Mouse (Mus musculus) c-Kit-positive CD71-positive TER-119-positive erythroid progenitor cells, embryonic 14.5 days (primary cell): Measurements from ENCODE around the gene Ube4b.

ENCODE experiments used
- DNase-seq: peaks from one replicate; pipeline ENCODE4 v3.0.0-alpha.2; 2013; ENCODE audit warnings: low spot score

The Ube4b gene

DNA sequence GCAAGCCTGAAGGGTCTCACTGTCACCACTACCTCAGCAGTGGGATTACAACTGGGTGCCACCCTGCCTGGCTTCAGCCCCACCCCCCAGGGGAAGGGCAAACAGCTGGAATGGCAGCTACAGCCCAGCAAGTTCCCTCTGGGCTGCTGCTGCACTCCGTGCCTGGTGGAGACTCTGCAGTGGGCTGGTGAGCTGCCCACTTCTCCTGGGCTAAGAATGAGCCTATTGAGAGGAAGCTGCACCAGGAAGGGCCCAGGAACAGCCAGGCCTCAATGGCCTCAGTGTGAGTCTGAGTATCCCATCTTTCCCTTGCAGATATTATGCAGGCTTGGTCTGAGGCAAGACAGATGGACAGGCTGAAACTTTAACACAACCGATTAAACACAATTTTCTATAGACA, 88.4 kb downstream of the Ube4b start:
- no peak for DNase-seq

- DNase-seq, result no peak
These were observed 89.2 kb downstream of the Ube4b start for GRCm38 (mm10) chr4:149337353-149337752.

DNA sequence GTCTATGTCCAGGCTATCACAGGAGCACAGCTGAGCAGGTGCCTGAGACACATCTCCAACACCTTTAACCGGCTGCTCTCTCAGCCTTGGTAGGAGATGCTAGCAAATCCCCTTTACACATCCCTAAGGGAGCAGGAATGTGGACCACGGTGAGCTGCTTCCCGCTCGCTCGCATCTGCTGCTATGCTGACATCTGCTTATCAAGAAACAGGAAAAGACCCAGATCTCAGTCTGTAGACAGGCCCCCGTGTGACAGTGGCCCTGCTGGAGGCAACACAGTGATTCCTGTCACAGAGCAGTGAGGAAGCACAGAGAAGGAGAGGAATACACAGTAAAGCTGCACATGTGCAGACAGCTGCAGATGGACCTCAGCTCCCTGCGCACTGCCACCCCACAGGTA, 90.2 kb downstream of the Ube4b start:
- DNase-seq, result no peak

DNA sequence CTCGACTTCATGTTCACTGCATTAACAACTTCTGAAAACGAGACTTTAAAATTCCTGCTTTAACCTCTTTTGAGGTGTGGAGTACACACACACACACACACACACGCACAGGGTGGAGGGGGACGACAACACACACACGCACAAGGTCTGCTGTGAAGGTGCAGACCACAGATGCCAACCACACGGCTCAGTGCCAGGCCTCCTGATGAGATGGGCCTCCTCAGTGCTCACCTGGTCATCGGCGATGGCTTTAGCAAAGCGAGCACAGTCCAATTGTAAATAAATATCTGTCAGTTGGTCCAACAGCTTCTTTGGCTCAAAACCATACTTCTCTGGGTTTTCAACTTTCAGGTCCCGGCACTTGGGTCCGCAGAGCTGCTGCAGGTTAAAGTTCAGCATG, 91.7 kb downstream of the Ube4b start:
- no peak for DNase-seq

DNA sequence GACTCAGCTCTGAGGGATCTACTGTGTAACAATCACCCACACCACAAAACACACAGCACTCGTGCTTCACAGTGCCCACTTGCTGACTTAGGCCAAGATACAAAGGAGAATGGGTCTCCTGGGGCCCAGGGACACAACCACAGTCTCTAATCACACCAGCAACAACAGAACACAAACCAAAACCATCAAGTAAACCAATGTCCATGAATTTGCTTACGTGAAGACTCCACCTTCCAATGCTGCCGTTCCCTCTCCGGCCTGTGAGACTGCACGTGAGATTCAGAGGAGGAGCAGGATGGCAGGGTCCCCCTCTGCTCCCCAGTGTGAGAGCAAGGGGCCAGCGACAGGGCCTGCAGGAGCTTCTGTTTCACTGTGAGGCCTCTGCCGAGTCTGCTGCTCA, 93.8 kb downstream of the Ube4b start:
- no peak for DNase-seq

GRCm38 (mm10) chr4:149330495-149330894, 96.1 kb downstream of the Ube4b start:
- DNase-seq, result no peak

DNA sequence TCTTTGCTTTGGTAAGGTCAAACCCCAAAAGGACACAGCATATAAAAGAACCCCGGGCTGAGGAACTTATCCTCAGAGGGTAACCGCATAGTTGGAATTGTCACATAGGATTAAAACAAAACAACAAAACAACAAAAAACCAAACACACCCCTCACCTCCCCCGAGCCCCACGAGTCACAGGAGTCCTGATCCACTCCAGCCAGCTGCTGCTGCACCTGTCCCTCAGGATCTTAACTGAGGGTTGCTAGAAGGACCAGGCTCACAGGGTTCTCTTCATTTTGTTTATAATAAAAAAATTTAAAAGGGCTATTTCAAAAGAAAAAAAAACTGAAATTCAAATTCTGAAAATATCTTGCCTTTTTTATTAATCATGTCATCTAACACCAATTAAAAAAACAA, 97.8 kb downstream of the Ube4b start:
- DNase-seq, result no peak

DNA sequence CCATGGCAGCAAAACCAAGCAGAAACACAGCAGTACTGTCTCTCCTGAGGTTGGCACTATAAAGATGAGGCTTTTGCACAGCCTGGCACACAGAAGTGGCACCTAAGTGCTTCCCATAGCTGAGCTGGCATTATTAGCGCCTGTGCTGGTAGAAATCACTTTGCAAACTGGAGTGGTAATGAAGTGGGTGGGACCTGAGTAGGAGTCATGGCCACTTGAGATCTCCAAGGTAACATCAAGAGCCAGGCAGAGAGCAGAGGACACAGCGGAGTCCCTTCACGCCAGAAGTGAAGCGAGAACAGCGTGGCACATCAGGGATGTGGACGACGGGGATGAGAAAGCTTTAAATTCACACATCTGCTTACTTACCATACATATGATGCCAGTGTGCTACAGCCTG, 99.3 kb downstream of the Ube4b start:
- DNase-seq, result no peak

DNA sequence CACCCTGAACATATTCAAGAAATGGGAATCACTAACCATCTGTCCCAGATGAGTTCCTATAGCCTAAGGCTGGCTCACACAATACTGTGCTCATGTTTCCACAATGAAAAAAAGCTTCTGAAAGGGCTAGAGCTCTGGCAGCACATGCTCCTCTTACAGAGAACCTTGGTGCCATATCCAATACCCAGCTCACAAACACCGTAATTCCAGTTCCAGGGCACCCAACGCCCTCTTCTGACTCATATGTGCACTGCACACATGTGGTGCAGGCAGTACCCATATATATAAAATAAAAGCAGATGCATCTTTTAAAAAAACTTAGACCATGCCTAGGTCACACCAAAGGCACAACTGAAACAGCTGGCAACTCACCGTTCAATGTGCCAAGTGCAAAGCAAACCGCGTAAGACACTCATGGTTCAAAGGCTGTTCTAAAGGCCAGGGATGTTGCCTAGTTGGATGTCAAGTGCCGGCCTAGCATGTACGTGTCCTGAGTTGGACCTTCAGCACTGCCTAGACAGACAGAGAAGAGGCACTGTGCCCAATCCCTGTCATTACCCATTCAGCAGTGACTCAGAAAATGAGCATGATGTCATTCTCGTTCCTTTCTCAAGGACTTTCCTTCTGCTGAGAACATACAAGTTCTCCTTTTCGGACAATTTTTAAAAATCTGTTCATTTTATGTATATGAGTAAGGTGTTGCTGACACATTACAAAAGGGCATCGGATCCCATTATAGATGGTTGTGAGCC, 101.0 kb downstream of the Ube4b start:
- DNase-seq, result no peak

DNA sequence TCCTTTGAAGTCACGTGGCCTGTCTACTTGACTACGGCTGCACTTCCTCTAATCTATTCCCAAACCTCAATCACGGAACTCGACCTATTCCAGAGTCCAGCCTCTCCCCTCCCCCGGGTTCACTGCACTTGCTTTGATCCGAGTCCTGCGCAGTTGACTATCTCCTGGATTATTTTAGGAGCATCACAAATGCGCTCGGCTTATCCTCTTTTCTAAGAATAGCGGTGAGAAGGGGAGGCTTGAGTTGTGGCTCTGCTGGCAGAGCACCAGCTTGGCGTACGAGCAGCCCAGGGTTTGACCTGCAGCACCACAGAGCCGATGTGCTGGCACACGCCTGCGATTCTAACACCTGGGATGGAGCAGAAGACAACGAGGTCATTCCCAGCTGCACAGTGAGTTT, 102.8 kb downstream of the Ube4b start:
- DNase-seq, result no peak

DNA sequence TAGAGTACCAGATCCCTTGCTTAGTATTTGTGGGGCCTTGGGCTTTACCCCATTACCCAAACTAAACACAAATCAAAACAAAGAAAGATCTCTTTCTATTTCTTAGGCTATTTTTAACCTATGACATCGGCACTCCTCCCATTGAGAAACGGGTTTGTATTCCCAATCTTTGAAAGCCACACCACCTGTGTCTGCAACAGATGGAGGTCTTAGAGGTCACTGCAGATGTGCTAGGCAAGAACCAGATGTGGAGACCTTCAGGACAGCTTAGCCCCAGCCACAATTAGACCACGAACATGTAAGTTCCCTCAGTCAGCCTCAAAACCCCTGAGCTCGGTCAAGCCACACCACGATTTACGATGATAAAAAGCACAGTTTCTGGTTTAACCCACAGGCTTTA, 103.8 kb downstream of the Ube4b start:
- no peak for DNase-seq

- DNase-seq, result no peak
These were observed 104.3 kb downstream of the Ube4b start for GRCm38 (mm10) chr4:149322286-149322685.

DNA sequence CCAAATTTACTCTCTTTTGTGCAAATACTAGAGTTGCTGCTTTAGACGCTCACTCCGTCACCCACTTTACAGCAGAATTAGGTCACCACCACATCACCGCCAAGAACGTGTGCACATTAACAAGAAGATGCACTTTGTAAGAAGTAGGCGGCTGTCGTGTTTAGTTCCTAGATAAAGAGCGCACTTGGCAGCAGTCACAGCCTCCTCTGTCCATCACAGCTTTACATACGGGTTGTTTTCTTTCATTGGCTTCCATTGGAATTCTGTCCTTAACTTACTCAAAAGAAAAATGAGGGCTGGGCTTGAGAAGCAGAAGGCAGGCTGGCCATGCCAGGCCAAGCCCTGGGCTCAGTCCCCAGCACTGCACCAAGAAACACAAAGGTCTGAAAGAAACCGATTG, 107.5 kb downstream of the Ube4b start:
- DNase-seq, result no peak

DNA sequence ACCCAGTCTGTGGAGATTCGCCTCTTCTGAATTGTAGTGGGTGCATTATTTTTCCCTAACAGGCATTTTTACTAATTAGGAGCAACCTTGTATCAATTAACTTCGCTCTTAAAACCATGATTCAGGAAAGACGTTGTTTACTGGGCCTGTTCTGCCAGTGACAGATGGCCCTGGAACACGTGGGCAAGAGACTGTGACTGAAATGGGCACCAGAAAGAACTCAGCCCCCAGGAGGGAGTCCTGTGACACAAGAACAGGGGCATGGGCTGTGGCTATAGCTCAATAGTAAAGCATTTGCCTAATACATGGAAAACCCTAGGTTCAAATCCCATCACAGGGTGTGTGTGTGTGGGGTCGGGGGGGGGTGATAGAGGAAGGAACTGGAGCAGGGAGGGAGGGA, 109.2 kb downstream of the Ube4b start:
- DNase-seq, result no peak

DNA sequence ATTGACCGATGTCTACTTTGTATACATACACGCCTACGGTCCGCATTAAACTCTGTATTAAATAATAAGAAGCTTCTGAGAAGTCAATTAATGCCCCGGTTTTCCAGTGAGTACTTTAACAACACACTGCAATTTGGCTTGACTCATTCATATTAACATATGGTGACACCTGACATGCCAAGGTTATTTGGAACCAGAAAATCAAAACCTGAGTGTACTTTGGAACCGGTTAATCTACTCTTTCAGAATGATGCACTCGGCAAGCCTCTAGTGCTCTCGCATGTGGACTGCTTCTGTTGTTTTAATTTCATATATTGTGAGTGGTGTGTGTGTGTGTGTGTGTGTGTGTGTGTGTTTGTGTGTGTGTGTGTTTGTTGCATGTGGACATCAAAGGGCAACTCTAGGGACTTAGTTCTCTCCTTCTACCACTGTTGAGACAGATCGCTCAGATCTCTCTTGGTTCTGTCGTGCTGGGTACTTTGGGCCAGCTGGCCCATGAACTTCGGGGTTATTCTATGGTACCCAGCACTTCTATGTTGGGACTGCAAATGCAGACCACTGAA, 112.2 kb downstream of the Ube4b start:
- DNase-seq, result no peak

DNA sequence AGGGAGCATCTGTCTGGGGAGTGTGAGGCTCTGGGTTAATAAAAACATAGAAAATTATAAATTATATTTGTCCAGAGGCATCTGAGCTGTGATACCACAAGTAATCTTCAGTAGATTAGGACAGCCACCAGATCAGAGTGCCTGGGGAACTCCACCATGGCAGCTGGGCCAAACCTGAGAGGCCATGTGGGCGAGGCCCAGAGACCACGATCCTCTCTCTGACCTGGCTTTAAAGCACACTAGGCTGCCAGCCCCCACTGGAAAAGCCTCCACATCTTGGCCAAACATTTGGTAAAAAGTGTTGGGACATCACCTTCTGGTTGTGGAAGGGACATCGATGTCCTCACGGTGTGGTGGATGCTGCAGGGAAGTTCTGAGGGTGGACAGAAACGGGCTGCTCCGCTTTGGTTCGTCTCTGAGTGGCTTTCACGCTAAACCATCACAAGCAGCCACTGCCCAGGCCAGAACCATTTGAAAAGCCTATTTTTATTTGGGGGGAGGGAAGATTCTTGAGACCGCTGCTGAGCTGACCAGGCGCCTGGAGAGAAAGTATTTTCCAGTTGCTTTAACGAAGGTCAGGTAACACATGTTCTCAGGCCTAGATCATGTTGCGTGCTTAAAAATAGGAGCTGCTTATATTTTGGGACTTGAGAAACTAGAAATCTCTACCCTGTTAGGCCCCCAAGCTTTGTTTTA, 112.8 kb downstream of the Ube4b start:
- DNase-seq, result no peak

GRCm38 (mm10) chr4:149311996-149312395, 114.6 kb downstream of the Ube4b start:
- DNase-seq, result no peak

GRCm38 (mm10) chr4:149308491-149308820, 118.1 kb downstream of the Ube4b start:
- no peak for DNase-seq

- peak; percentile 95 for DNase-seq
These were observed 118.7 kb downstream of the Ube4b start, which contains the start of gene Kif1b for GRCm38 (mm10) chr4:149307596-149308490. Kif1b (minus strand) TSS chr4:149307693.

GRCm38 (mm10) chr4:149306712-149307595, 119.6 kb downstream of the Ube4b start:
- DNase-seq, result no peak
